Mouse (Mus musculus) liver, postnatal 0 days (tissue): ENCODE measurements around the gene Armh3. TPM values are rescaled to one million over a fixed set of nuclear protein-coding genes. Genes with fewer than 3 reads are reported as not detected.

Experiments used
- ATAC-seq: fragments of 200-750 bp; cut with Nextera tagmentation; 2 replicates; pipeline ENCODE4 v1.8.0; 2017; ENCODE audit warnings: mild to moderate bottlenecking, moderate library complexity
- DNase-seq: peaks from one replicate; pipeline ENCODE4 v3.0.0-alpha.2; 2016
- H3K27ac ChIP-seq: fragments of 300-500 bp; sonication (generic); 2 replicates; pipeline ENCODE4 v1.5.1; 2014; ENCODE audit warnings: antibody characterized with exemption, moderate library complexity, mild to moderate bottlenecking, low read depth
- H3K27me3 ChIP-seq: fragments of 300-500 bp; sonication (generic); 2 replicates; pipeline ENCODE4 v1.6.1; 2014; ENCODE audit warnings: low read length, control low read depth, mixed read lengths; ENCODE audit not compliant: insufficient read depth
- H3K36me3 ChIP-seq: fragments of 300-500 bp; sonication (generic); replicated peaks from 2 replicates; pipeline ENCODE4 v1.6.1; 2014; ENCODE audit warnings: mild to moderate bottlenecking, control low read depth, low read length, moderate library complexity, mixed read lengths; ENCODE audit not compliant: insufficient read depth
- H3K4me1 ChIP-seq: fragments of 300-500 bp; sonication (generic); 2 replicates; pipeline ENCODE4 v1.6.1; 2014; ENCODE audit warnings: antibody characterized with exemption, mild to moderate bottlenecking, control low read depth; ENCODE audit not compliant: insufficient read depth
- H3K4me2 ChIP-seq: fragments of 300-500 bp; sonication (generic); 2 replicates; pipeline ENCODE4 v1.6.1; 2014; ENCODE audit warnings: low read depth, mild to moderate bottlenecking, low read length, moderate library complexity, mixed read lengths
- H3K4me3 ChIP-seq: fragments of 300-500 bp; sonication (generic); 2 replicates; pipeline ENCODE4 v1.5.1; 2014; ENCODE audit warnings: low read depth, low read length
- H3K9ac ChIP-seq: fragments of 300-500 bp; sonication (generic); replicated peaks from 2 replicates; pipeline ENCODE4 v1.6.1; 2014; ENCODE audit warnings: mild to moderate bottlenecking, moderate library complexity
- H3K9me3 ChIP-seq: fragments of 300-500 bp; sonication (generic); 2 replicates; pipeline ENCODE4 v1.6.1; 2016; ENCODE audit warnings: mild to moderate bottlenecking, control low read depth, low read length, mixed read lengths
- CTCF ChIP-seq: sonication (generic); IDR thresholded peaks from 2 replicates; pipeline ENCODE4 v1.5.1; 2016; ENCODE audit warnings: antibody characterized with exemption, low read depth
- EP300 ChIP-seq: IDR thresholded peaks from 2 replicates; pipeline ENCODE4 v1.6.1; 2016; ENCODE audit warnings: antibody characterized with exemption, low read depth, mild to moderate bottlenecking
- WGBS: fragments of 180-500 bp; shearing (Covaris S2); extraction: QIAGEN DNeasy Blood & Tissue Kit; methylation state at CpG from one replicate; pipeline ENCODE4 v1.1.7; 2014; ENCODE audit not compliant: insufficient replicate concordance; 5-methylcytosine and 5-hydroxymethylcytosine counted together
- polyA plus RNA-seq: library from polyadenylated mRNA; unstranded; fragments of >200 nt; fragmentation: Nextera tagmentation; extraction: Ambion mirVana; gene quantifications from 2 replicates; pipeline ENCODE4 v1.2.1, GENCODE M21; 2015

Armh3 gene
- polyA plus RNA-seq, 1 experiment from 2014 or later: 3.5 TPM

DNA sequence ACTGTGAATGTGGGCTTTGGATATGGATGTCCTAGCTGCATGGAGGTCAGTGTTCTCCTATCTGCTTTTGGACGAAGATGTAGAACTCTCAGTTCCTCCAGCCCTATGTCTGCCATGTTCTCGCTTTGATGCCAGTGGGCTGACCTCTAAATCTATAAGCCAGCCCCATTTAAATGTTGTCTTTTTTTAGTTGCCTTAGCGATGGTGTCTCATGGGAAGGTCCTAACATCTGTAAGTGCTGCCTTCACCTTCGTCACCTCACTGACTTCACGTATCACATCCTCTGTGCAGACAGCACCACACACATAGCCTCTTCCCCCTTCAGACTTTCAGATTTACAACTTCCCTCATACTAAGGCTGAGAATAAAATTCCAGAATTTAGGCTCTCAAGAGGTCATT, 97.5 kb downstream of the Armh3 start:
- Histone ChIP-seq H3K4me2 (no peak overlapping the region), H3K36me3 (no peaks in the 10 kb centered on the region), H3K9ac (no peak overlapping the region), H3K4me3 (no peak overlapping the region), H3K27me3 (no peaks in the 10 kb centered on the region), H3K9me3 (no peaks in the 10 kb centered on the region), H3K27ac (no peak overlapping the region), H3K4me1 (no peaks in the 10 kb centered on the region)
- DNase-seq (no peak), ATAC-seq (no peak)
- WGBS: 84% methylated on average over 5 of the region's 5 CpGs
- TF ChIP-seq CTCF (no peak), EP300 (no peak)

- Histone ChIP-seq H3K27ac (no peak overlapping the region), H3K9ac (no peak overlapping the region), H3K9me3 (no peaks in the 10 kb centered on the region), H3K4me3 (no peak overlapping the region), H3K4me2 (no peak overlapping the region), H3K27me3 (no peaks in the 10 kb centered on the region), H3K36me3 (peaks cover 7% of the 10 kb centered on the region; the same call in 1 of the 2 replicates), H3K4me1 (0 out of 2 replicates have a peak, but pooled peaks cover 2% of the 10 kb centered on the region)
- no peak for TF ChIP-seq CTCF
- TF ChIP-seq EP300: no peak
- no peak for DNase-seq
- 100% methylated on average over 1 of the region's 1 CpGs for WGBS
- no peak for ATAC-seq
Observed at GRCm38 (mm10) chr19:45895726-45896125, 102.6 kb downstream of the Armh3 start.

DNA sequence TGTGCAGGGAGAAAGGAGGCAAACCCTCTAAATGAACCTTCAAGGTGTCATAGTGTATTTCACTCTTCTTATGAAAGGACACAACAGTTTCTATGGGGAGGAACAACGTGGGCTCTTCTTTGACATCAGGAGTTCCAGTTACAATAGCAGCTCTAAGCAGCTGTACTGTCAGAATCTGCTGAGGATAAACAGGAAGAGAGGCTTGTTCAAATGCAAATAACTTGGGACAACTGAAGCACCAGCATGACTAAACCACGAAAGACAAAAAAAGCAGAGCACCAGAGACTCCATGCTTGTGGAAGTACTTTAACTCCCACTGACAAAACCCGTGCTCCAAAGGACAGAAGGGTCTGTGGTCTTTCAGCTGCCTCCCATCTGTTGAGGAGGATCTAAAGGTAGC, 116.2 kb downstream of the Armh3 start:
- Histone ChIP-seq H3K27ac (no peak overlapping the region), H3K36me3 (peaks cover 16% of the 10 kb centered on the region), H3K4me1 (no peaks in the 10 kb centered on the region), H3K9ac (no peak overlapping the region), H3K9me3 (no peaks in the 10 kb centered on the region), H3K27me3 (no peaks in the 10 kb centered on the region), H3K4me3 (no peak overlapping the region), H3K4me2 (no peak overlapping the region)
- TF ChIP-seq CTCF (no peak), EP300 (no peak)
- ATAC-seq (no peak), DNase-seq (no peak)
- WGBS: 48% methylated on average over 3 of the region's 3 CpGs

- 15% methylated on average over 1 of the region's 1 CpGs for WGBS
- ATAC-seq: no peak
- no peak for TF ChIP-seq CTCF
- TF ChIP-seq EP300: no peak
- H3K36me3 ChIP-seq: no peaks in the 10 kb centered on the region
- H3K9me3 ChIP-seq: no peaks in the 10 kb centered on the region
- no peak overlapping the region for H3K9ac ChIP-seq
- H3K4me1 ChIP-seq: no peaks in the 10 kb centered on the region
- no peak for DNase-seq
- no peak overlapping the region for H3K4me3 ChIP-seq
- H3K27ac ChIP-seq: no peak overlapping the region
- no peak overlapping the region for H3K4me2 ChIP-seq
- no peaks in the 10 kb centered on the region for H3K27me3 ChIP-seq
Observed at GRCm38 (mm10) chr19:45873320-45873719, 125.0 kb downstream of the Armh3 start.

GRCm38 (mm10) chr19:45855284-45855920, 142.9 kb downstream of the Armh3 start:
- 56% methylated on average over 8 of the region's 8 CpGs for WGBS
- H3K4me1 ChIP-seq: no peaks in the 10 kb centered on the region
- H3K9ac ChIP-seq: no peak overlapping the region
- no peaks in the 10 kb centered on the region for H3K36me3 ChIP-seq
- no peak overlapping the region for H3K4me3 ChIP-seq
- ATAC-seq (no peak), DNase-seq (no peak)
- no peaks in the 10 kb centered on the region for H3K27me3 ChIP-seq
- no peaks in the 10 kb centered on the region for H3K9me3 ChIP-seq
- H3K4me2 ChIP-seq: no peak overlapping the region
- TF ChIP-seq EP300 (no peak), CTCF (no peak)
- no peak overlapping the region for H3K27ac ChIP-seq

- TF ChIP-seq EP300 (no peak), CTCF (no peak)
- Histone ChIP-seq H3K4me1 (no peaks in the 10 kb centered on the region), H3K9me3 (no peaks in the 10 kb centered on the region), H3K9ac (no peak overlapping the region), H3K4me3 (no peak overlapping the region), H3K27ac (no peak overlapping the region), H3K4me2 (no peak overlapping the region), H3K36me3 (no peaks in the 10 kb centered on the region), H3K27me3 (no peaks in the 10 kb centered on the region)
- no peak for DNase-seq
- no peak for ATAC-seq
- 75% methylated on average over 7 of the region's 7 CpGs for WGBS
Observed at GRCm38 (mm10) chr19:45854521-45854920, 143.8 kb downstream of the Armh3 start.

DNA sequence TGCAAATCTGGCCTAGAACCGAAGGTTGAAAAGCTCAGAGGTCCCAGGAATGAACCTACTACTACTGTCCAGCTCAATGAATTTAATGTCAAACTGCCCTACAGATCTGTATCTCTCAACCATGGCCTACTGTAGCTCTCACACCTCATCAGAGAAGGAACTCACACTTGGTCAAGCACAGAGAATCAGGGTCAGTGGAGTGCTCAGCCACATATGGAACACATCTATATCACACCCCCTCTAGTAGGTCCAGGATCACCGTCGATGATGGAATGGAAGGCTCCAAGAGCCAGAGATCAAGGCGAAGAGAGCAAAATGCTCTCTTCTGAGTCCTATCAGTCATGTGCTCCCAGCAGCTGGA, 150.6 kb downstream of the Armh3 start:
- no peak overlapping the region for H3K9ac ChIP-seq
- no peaks in the 10 kb centered on the region for H3K9me3 ChIP-seq
- no peak for TF ChIP-seq CTCF
- TF ChIP-seq EP300: no peak
- ATAC-seq: no peak
- DNase-seq: no peak
- no peak overlapping the region for H3K4me2 ChIP-seq
- H3K4me1 ChIP-seq: peaks cover 7% of the 10 kb centered on the region
- no peaks in the 10 kb centered on the region for H3K27me3 ChIP-seq
- no peak overlapping the region for H3K4me3 ChIP-seq
- no peaks in the 10 kb centered on the region for H3K36me3 ChIP-seq
- 88% methylated on average over 4 of the region's 4 CpGs for WGBS
- no peak overlapping the region for H3K27ac ChIP-seq
